Mouse (Mus musculus) gastrocnemius, postnatal 4 days (tissue): ENCODE data around the gene Atf6. TPM values are rescaled to one million over a fixed set of nuclear protein-coding genes. Genes with fewer than 3 reads are reported as not detected.
A peak's percentile ranks its signal among the peaks of the same experiment; 100 is the strongest.

Source experiments
- DNase-seq, 2 experiments: peaks; one replicate each; pipeline ENCODE4 v3.0.0; 2021 to 2022; ENCODE audit warnings: low spot score in 2 of 2, mixed read lengths in 2 of 2
- total RNA-seq, 2 experiments: library from RNA; stranded (reverse); gene quantifications; 2 replicates each; pipeline ENCODE4 v1.2.3; 2021

Atf6 gene
- total RNA-seq, 2 experiments from 2014 or later: 16.4 to 17.4 TPM

DNA sequence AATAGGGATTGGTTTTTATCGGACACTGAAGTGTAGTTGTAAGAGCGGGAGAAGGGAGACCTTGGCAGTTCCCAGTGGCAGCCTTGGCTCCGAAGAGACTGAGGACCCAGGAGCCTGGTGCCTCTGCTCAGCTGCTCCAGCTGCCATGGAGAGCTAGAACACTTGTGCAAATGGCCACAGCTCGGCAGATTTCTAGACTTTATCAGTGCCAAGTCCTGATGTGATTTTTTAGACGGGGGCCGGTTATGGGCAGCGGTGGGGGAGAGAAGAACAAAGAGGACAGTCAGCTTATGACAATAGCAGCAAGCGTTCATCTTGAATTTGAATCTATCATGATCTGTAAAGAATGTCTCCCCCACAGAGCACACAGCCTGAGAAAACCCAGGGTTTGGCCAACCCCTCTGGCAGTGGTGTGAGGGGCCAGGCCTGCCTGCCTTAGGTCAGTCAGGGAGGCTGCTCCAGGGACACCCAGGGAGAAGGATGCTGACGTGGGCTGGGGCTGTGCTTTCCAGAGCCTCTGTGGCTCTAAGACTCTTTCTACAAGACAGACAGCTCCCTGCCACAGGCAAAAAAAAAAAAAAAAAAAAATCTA is 193.3 kb downstream of the Atf6 start:
- DNase-seq: peak in 1 of 2 experiments; percentile 58

DNA sequence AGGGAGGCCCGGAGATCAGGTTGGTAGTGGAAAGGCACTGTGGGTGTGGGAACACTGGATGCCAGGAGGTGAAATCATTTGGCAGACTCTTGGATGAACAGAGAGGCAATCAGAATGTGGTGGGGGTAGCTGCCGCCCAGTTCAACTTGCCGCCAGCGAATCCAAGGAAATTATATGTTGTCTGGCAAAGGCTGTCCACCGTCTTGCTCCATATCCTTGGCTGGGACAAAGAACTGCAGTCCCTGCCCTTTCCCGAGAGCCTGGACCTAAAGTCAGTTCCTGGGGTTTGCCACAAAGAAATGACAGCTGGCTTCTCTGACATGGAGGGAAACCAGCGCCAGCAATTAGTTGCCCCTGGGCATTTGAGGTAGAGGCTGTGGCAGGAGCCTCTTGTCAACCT is 202.4 kb downstream of the Atf6 start:
- no peak for DNase-seq

GRCm38 (mm10) chr1:170664620-170665185 is 202.9 kb downstream of the Atf6 start:
- DNase-seq: no peak

DNA sequence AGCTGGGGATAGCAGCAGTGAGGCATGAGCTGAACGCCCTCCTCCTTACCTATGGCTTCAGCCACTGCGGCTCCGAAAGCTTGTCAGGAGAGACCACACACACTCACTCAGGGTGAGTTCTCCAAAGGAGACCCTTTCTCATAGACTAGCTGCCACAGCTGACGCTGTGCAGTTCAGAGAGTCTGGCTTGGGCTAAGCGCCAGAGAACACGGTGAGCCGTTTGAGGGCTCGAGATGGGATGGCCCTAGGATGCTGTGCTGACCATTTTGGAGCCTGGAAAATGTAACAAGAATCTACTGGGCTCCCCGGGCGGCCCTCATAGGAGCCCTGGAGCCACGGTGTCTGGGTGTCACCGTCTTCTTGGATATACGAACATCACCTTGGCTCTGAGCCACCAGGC is 208.3 kb downstream of the Atf6 start:
- DNase-seq: no peak

DNA sequence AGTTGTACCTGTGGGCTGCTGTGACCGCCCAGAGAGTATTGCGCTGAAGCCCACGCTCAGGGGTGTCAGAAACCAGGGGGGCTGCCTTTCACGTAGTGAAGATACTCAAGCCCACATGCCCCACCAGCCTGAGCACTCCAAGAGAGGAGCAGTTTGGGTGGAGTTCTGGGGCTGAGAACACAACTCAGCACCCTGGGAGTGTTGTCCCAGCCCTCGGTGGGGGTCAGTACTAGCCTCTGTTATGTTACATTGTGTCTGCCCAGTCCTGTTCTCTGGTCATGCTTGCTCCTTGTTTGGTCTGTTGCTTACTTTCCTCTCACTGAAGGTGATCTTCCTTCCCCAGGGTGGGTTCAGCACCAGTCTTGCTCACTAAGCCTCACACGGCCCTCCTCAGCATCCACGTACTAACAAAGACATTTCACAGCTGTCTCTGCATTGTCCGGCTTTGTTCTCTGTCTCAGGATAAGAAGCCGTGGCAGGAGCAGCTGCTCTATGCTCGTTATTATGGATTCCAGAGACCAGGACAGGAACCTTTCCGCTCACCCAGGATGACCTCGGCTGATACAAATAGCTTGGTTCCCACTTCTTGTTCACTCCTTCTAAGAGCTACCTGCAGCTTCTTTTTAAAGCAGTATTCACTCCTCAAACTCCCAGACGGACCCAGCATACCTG is 209.8 kb downstream of the Atf6 start:
- no peak for DNase-seq

GRCm38 (mm10) chr1:170657228-170657521 is 210.4 kb downstream of the Atf6 start:
- DNase-seq: no peak

DNA sequence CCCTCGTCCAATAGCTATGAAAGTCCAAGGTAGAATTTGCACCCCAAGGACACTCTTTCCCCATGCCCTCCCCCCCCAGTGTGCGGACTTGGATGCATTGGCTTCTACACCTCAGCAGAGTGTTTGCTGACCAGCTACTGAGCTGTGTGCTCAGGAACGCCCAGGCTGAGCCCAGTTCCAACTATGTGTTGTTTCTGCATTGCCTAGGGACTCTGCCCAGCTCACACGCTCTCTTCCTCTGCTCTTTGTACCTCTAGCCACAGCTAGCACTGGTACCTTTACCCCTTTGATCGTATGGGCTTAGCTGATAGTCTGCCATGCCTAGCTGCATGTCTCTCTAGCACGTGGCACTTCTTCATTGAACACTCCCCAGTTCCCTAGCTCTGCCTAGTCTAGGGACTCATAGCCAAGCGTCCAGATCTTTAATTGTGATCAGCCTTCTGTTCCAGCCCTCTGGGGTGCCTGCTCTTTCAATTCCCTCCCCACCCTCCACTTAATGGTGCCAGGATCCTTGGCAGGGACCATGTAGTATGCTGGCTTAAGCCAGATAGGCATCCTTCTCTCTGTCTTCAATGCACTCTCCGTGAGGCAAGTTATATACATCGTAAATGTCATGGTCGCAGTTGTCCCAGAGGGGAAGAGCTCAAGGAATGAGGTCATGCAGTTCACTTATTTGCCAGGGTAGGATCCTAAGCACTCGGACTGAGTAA is 210.9 kb downstream of the Atf6 start:
- no peak for DNase-seq

DNA sequence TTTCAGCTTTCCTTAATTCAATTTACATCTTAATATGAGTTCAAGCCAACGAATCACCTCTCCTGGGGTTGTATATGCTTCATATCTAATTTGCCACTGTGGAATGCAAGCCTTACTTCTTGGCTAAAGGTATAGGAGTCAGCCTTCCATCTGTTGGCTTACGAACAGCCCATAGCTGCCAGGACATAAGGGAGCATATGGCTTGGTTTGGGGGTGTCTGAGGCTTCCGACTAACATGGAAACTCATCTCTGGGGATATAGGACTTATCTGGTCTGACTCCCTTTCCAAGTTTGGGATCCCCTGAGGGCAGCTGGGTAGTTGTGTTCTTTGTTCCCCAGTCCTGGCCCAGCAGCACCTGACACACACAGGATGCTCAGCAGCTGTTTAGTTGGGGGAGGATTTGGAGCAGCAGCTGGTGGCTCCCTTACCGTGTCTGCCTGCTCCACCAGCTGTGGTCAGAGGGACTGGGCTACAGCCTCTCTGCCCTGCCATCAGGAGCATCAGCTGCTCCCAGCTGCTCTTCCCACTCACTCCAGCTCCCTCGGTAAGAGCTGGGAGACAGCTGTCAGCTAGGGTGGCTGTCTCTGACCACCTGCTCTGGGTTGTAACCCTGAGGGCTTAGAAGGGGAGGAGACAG is 212.2 kb downstream of the Atf6 start:
- DNase-seq: peak in 1 of 2 experiments; percentile 30

Other genes starting within 250 kb of the Atf6 start
- 10 to 100 TPM; 63.6 to 81.0 TPM for gene Olfml2b, start 223.2 kb downstream of the Atf6 start, total RNA-seq
- gene Gm26620, start 17.3 kb upstream of the Atf6 start, total RNA-seq: under 1 TPM; 0.59 to 0.67 TPM
- gene Dusp12, start 17.8 kb upstream of the Atf6 start, total RNA-seq: 10 to 100 TPM; 13.4 to 13.8 TPM
- gene Fcrlb, start 45.2 kb upstream of the Atf6 start, total RNA-seq: not detected
- gene Fcrla, start 59.8 kb upstream of the Atf6 start, total RNA-seq: under 1 TPM; 0.26 to 0.61 TPM
- gene Fcgr2b, start 108.8 kb upstream of the Atf6 start, total RNA-seq: 10 to 100 TPM in 1 of 2 experiments, 1 to 10 TPM in 1; 8.9 to 11.9 TPM
- under 1 TPM; 0.37 to 0.62 TPM for gene Fcgr4, start 151.1 kb upstream of the Atf6 start, total RNA-seq
- 10 to 100 TPM; 15.7 to 16.8 TPM for gene Fcgr3, start 197.2 kb upstream of the Atf6 start, total RNA-seq
- 1 to 10 TPM in 1 of 2 experiments, not detected in 1; 1.2 TPM for gene Cfap126, start 246.1 kb upstream of the Atf6 start, total RNA-seq